Mouse (Mus musculus): ENCODE results near the gene Ugt2b1. TPM values are rescaled to one million over a fixed set of nuclear protein-coding genes. Genes with fewer than 3 reads are reported as not detected.
"Not testable (repeated sequence)": the region's sequence is repeated elsewhere in the genome, so short reads cannot be mapped to it uniquely, and the experiment has no call there.

Ugt2b1 gene
- total RNA-seq (2012; rRNA removed) (not detected in 2 replicates), polyA plus RNA-seq (2012; ENCODE audit: insufficient read depth in 1 of 2, insufficient read length in 2 of 2, low read depth in 1 of 2, low replicate concordance in 2 of 2, missing spikeins in 1 of 2) (not detected)

- no peaks in the 10 kb centered on the region for H3K27me3 ChIP-seq (ENCODE audit: control insufficient read depth in 1 of 2, insufficient read depth in 2 of 2, low read length in 2 of 2)
- H3K27ac ChIP-seq (ENCODE audit: control insufficient read depth, low read depth, low read length), result no peak within 1 kb of the TSS
- TF ChIP-seq MXI1 (IDR thresholded peaks at IDR 0.05; ENCODE audit: low read depth, low read length), result no peak
- TF ChIP-seq ZC3H11A (IDR thresholded peaks at IDR 0.05; ENCODE audit: low read depth, low read length), result no peak
- no peak for TF ChIP-seq POLR2AphosphoS2 (IDR thresholded peaks at IDR 0.05; ENCODE audit: low read length)
- no peak for TF ChIP-seq ETS1 (IDR thresholded peaks at IDR 0.05; ENCODE audit: low read depth, low read length)
- DNase-seq (ENCODE audit: low read depth, low spot score), result no peak
- H3K9me3 ChIP-seq (replicated peaks; ENCODE audit: insufficient read depth, low read length), result no peaks in the 10 kb centered on the region
- H3K4me3 ChIP-seq (ENCODE audit: control insufficient read depth in 1 of 2, insufficient read depth in 1 of 2, low read depth in 2 of 2, low read length in 2 of 2), result no peak within 1 kb of the TSS
- H3K36me3 ChIP-seq (ENCODE audit: control insufficient read depth in 1 of 2, insufficient read depth in 2 of 2, low read length in 2 of 2), result peaks cover 0 to under 1% of the 10 kb centered on the region in 2 experiments; a peak in 1 of 4 replicates
- H3K4me1 ChIP-seq (ENCODE audit: control insufficient read depth in 1 of 2, insufficient read depth in 2 of 2, low read length in 2 of 2), result peaks cover 0 to 2% of the 10 kb centered on the region in 2 experiments; a peak in 1 of 4 replicates
- H3K9ac ChIP-seq (ENCODE audit: control insufficient read depth, low read depth, low read length, poor library complexity, severe bottlenecking), result no peak within 1 kb of the TSS
- no peaks in the 10 kb centered on the region for H3K79me2 ChIP-seq (ENCODE audit: control insufficient read depth, insufficient read depth, low read length, poor library complexity)
Observed at GRCm38 (mm10) chr5:86926426-86926825, at the start of gene Ugt2b1. Gene Ugt2b1, minus strand, starts transcription at chr5:86926530.

GRCm38 (mm10) chr5:86967271-86967670, 40.9 kb upstream of the Ugt2b1 start:
- H3K79me2 ChIP-seq (ENCODE audit: control insufficient read depth, insufficient read depth, low read length, poor library complexity); H3K9ac ChIP-seq (ENCODE audit: control insufficient read depth, low read depth, low read length, poor library complexity, severe bottlenecking); H3K27ac ChIP-seq (ENCODE audit: control insufficient read depth, low read depth, low read length); H3K9me3 ChIP-seq (replicated peaks; ENCODE audit: insufficient read depth, low read length); H3K36me3 ChIP-seq (ENCODE audit: control insufficient read depth in 1 of 2, insufficient read depth in 2 of 2, low read length in 2 of 2); DNase-seq (ENCODE audit: low read depth, low spot score); H3K4me3 ChIP-seq (ENCODE audit: control insufficient read depth in 1 of 2, insufficient read depth in 1 of 2, low read depth in 2 of 2, low read length in 2 of 2); H3K27me3 ChIP-seq (ENCODE audit: control insufficient read depth in 1 of 2, insufficient read depth in 2 of 2, low read length in 2 of 2); H3K4me1 ChIP-seq (ENCODE audit: control insufficient read depth in 1 of 2, insufficient read depth in 2 of 2, low read length in 2 of 2): not testable (repeated sequence)

GRCm38 (mm10) chr5:86962849-86963248, 36.5 kb upstream of the Ugt2b1 start:
- H3K36me3 ChIP-seq (ENCODE audit: control insufficient read depth in 1 of 2, insufficient read depth in 2 of 2, low read length in 2 of 2); DNase-seq (ENCODE audit: low read depth, low spot score); H3K9me3 ChIP-seq (replicated peaks; ENCODE audit: insufficient read depth, low read length); H3K9ac ChIP-seq (ENCODE audit: control insufficient read depth, low read depth, low read length, poor library complexity, severe bottlenecking); H3K79me2 ChIP-seq (ENCODE audit: control insufficient read depth, insufficient read depth, low read length, poor library complexity); H3K27ac ChIP-seq (ENCODE audit: control insufficient read depth, low read depth, low read length); H3K4me3 ChIP-seq (ENCODE audit: control insufficient read depth in 1 of 2, insufficient read depth in 1 of 2, low read depth in 2 of 2, low read length in 2 of 2); H3K27me3 ChIP-seq (ENCODE audit: control insufficient read depth in 1 of 2, insufficient read depth in 2 of 2, low read length in 2 of 2); H3K4me1 ChIP-seq (ENCODE audit: control insufficient read depth in 1 of 2, insufficient read depth in 2 of 2, low read length in 2 of 2): not testable (repeated sequence)

DNA sequence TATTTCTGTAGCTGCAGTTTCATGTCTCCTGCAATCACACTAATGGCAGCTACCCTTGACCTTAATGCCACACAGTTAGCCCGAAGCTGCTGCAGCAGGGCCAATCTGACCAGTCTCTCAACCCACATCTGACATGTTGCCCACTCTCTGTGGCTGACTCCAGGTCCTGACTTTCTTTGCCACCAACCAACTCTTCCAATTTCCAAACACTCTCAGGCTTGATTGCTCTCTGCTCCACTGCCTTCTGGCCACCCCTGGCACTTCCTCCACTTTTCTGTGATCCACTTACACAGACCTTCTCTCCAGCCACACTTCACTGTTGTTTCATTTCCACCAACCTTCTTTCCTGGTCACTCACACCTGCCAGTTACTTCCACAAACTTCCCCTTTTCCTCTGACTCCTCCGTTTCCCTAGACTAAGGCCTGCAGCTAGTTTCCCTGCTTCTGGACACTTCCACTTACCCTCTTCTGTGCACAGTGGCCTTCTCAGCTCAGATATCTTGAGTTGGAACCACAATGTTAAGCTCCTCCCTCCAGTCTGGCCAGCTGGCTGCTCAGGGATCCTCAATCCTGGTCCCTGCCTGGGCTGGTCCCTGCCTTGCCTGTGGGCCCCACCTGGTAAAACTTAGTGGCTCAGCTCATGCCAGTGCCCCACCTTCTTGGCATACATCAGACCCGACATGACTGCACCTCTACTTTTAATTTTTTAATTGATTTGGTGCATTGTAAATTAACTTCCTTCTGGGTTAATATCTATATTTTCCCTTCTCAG, 35.4 kb upstream of the Ugt2b1 start:
- Histone ChIP-seq H3K79me2 (ENCODE audit: control insufficient read depth, insufficient read depth, low read length, poor library complexity) (no peaks in the 10 kb centered on the region), H3K9ac (ENCODE audit: control insufficient read depth, low read depth, low read length, poor library complexity, severe bottlenecking) (no peak overlapping the region), H3K9me3 (replicated peaks; ENCODE audit: insufficient read depth, low read length) (no peaks in the 10 kb centered on the region), H3K4me3 (ENCODE audit: control insufficient read depth in 1 of 2, insufficient read depth in 1 of 2, low read depth in 2 of 2, low read length in 2 of 2) (no peak overlapping the region), H3K36me3 (ENCODE audit: control insufficient read depth in 1 of 2, insufficient read depth in 2 of 2, low read length in 2 of 2) (no peaks in the 10 kb centered on the region), H3K27ac (ENCODE audit: control insufficient read depth, low read depth, low read length) (no peak overlapping the region), H3K27me3 (ENCODE audit: control insufficient read depth in 1 of 2, insufficient read depth in 2 of 2, low read length in 2 of 2) (no peaks in the 10 kb centered on the region), H3K4me1 (ENCODE audit: control insufficient read depth in 1 of 2, insufficient read depth in 2 of 2, low read length in 2 of 2) (no peaks in the 10 kb centered on the region)
- no peak for DNase-seq (ENCODE audit: low read depth, low spot score)
- TF ChIP-seq NRF1 (IDR thresholded peaks at IDR 0.05; ENCODE audit: insufficient read depth, low read depth, low read length, poor library complexity, severe bottlenecking), result no peak
- TF ChIP-seq ZMIZ1 (IDR thresholded peaks at IDR 0.05; ENCODE audit: low read depth, low read length), result no peak
- TF ChIP-seq USF2 (IDR thresholded peaks at IDR 0.05; ENCODE audit: borderline replicate concordance in 1 of 2, insufficient read depth in 1 of 2, low read depth in 1 of 2, low read length in 2 of 2), result no peak
- TF ChIP-seq TBP (IDR thresholded peaks at IDR 0.05; ENCODE audit: low read depth, low read length), result no peak
